Mouse (Mus musculus) left cerebral cortex, postnatal 14 days (tissue): Measurements from ENCODE around the gene Cit. TPM values are rescaled to one million over a fixed set of nuclear protein-coding genes. Genes with fewer than 3 reads are reported as not detected.

ENCODE experiments used
- DNase-seq, 2 experiments: peaks; one replicate each; pipeline ENCODE4 v3.0.0; 2021 to 2022; ENCODE audit warnings: low spot score in 2 of 2, mixed read lengths in 1 of 2
- intact Hi-C: fragments of 180-260 bp; cut with DNase I; formaldehyde crosslinking; loops from one replicate; pipeline ENCODE4 v1.15.1; 2025
- total RNA-seq, 2 experiments: library from RNA; stranded (reverse); gene quantifications; 2 replicates each; pipeline ENCODE4 v1.2.3; 2021

Gene Cit
- total RNA-seq, 2 experiments from 2014 or later: 149 to 175 TPM

DNA sequence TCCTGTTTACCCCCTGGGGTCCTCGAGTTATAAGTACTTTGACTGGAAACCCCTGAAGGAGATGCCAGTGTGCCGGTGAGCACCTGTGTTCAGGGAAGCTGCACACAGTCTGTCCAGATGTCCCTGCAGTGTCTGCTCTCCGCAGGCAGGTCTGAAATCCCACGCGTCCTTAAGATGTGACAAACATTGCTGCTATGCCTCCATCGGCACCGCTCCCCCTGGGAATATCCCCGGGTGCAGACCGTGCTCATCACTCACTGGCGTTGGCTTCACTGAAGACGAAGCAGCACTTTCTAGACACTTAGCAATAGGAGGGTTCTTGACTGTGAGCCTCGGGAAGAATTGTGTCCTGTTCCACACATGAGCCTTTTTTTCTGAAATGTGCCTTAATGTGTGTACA lies 142.2 kb downstream of the Cit start:
- no peak for DNase-seq
- intact Hi-C loops: no loop called here

DNA sequence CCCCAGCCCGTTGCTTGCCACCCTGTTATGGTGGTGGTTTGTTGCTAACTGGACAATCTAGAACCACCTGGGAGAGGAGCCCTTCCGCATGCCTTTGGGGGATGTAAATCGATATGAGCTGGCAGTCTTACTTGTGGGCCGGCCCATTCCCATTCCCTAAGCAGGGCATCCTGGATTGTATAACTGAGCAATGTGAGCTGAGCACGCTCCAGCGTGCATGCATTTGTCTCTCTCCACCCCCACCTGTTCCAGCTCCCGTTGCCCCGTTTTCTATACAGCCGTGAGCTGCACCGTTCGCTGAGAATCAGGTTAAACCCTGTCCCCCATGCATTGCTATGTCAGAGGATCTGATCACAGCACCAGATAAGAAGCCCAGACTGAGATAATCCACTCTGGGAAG lies 146.6 kb downstream of the Cit start:
- intact Hi-C loops: no loop called here
- DNase-seq: no peak

DNA sequence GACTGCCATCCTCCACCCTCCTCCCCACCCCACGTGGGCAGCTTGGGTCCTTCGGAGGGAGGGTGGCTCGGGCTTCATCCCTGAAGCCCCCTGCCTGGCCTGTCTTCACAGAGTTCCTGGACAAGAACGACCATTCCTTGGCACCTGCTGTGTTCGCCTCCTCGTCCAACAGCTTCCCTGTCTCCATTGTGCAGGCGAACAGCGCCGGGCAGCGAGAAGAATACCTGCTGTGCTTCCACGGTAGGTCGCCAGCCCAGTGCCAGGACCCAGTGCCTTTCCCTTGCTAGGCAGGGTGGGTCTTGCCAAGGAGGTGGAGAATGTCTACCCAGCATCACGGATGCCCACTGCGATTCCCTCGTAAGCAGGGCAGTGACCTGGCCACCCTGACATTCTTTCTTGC lies 149.0 kb downstream of the Cit start:
- no peak for DNase-seq
- intact Hi-C loops: no loop called here

DNA sequence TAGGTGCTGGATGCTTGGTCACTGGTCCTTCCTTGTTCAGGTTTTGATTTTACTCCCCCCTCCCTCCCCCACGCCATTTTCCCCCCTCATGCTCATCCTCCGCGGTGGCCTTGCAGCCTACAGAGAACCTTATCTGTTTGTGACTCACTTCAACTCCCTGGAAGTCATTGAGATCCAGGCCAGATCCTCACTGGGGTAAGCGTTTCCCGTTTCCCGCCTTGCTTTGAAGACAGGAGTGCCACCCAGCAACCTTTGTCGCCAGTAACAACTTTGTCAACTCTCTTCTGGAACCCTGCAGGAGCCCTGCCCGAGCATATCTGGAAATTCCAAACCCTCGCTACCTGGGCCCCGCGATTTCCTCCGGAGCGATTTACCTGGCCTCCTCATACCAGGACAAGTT lies 152.3 kb downstream of the Cit start:
- no peak for DNase-seq
- intact Hi-C loops: no loop called here

DNA sequence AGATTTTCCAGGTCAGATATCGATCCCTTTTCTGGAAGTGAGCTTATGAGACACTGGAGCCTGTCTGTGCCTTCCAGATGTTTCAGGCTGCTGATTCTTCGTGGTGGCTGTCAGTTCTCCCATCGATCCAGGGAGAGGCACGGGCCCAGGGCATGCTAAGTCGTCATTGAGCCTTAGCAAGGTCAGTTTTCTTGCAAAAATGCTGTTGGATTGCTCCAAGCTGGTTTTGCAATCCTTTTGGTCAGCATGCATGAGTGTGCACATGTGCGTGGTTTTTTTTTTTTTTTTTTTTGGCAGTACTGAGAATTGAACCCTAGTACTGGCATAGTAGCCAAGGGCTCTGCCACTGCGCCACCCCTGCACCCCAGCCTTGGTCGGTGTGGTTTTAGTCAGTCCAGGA lies 158.1 kb downstream of the Cit start:
- intact Hi-C loops: no loop called here
- DNase-seq: no peak

DNA sequence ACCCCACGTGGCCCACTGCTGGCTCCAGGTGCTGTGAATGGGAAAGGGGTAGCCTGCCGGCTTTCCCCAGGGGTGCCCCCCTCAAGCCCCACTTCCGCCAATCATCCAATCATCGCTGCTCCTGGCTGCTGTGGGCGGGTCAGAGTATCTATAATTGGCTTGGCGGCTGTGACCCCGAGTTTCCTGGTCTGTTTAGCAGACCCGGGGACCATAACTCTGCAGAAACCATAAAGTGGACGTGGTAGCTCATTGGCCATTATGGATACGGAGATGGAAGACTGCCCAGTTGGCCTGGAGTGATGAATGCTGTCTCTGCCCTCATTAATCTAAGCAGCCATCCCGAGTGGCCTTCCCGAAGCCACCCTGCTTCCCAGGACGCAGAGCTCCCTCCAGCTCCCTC lies 158.7 kb downstream of the Cit start:
- intact Hi-C loops: no loop called here
- no peak for DNase-seq

DNA sequence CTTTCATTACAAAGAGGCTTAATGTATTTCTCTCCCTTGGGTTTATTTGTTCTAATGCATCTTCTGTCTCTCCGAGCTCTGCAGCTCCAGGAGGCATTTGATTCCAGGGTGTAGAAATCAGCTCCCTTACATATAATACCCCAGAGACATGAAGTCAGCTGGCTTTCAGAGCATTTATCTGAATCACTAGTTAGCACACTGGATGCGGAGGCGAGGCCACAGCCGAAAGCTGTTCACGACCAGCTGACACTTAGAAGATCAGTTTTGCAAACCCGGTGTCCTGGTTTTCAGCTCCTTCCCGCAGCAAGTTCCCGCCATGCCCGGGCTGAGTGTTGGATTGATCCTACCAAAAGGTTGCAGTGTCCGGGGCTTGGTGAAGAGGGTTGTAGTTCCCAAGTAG lies 159.2 kb downstream of the Cit start:
- no peak for DNase-seq
- intact Hi-C loops: no loop called here

GRCm38 (mm10) chr5:116006324-116007099 lies 161.4 kb downstream of the Cit start:
- no peak for DNase-seq

GRCm38 (mm10) chr5:116007723-116008122 lies 162.6 kb downstream of the Cit start:
- intact Hi-C loops: no loop called here
- DNase-seq: no peak

More at GRCm38 (mm10) chr5:116006324-116007099, 161.4 kb downstream of the Cit start:
- intact Hi-C loops: no loop called here

DNA sequence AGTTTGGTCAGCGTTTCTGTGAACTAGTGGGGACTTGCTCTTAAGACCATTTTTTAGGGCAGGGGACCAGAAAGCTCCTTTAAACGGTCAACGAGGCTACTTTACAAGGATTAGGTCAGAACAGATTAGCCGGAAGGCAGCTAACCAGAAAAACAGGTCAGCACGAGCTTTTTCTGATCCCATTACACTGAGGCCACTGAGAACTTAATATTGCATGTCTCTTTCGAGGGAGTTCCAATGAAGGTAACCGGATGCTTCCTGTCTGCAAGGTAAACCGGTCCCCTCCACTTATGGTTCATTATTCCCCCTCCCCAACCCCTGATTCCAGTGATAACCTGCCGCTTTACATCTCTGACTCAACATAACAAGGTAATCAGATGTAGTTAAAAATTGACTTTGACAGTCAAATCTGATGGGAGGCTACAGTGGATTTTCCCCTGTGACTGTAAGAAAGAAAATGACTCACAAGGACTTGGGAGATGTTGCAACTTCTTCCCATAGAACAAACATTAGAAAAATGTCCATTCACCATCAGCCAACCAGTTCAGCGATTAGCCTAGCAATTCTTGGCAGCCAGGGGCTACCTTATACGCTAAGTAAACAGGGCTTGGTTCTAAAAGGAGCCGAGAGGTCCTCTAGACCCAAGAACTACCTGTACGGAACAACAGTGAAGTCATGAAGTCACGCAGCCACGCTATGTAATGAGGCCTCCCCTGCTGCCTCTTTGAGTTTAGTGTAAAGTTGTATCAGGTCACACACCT lies 164.2 kb downstream of the Cit start:
- intact Hi-C loops: no loop called here

GRCm38 (mm10) chr5:116009884-116010627 lies 165.0 kb downstream of the Cit start:
- intact Hi-C loops: no loop called here
- DNase-seq: no peak

More for the DNA sequence above, 164.2 kb downstream of the Cit start:
- DNase-seq: no peak

DNA sequence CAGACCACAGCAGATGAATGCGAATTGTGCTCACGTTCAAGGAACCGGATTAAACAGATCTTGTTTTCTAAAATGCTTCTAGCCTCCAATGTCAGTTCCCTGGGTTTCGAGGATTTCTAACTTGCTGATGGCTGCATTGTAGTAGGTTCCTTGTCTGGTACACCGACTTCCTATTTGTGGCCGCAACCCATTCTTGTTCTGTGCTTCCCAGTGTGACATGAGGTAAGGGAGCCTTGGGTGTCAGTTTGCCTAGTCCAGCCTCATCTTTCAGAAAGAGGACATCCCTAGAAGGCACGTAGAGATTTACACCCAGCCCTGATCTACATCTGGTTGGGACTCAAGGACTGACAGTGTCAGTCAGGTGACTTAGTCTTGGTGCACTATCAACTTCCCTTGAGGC lies 166.6 kb downstream of the Cit start:
- no peak for DNase-seq
- intact Hi-C loops: no loop called here

DNA sequence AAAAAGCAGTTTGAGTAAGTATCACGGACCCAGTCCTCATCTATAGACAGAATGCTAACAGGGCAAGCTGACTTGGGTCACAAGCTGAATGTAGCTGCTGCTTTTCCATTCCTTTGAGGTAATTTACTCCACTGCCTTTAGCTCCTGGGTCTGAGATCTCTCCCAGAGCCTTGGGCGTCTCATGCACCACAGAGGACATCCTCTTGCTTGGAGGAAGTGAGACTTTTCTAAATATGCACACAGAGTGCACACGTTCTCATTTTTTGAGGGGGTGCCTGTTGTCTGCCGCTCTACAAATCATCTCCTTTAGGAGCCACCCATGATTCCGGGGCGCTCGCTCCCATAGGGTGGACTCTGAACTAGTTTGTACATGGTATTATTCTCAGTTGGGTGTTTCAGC lies 167.4 kb downstream of the Cit start:
- no peak for DNase-seq
- intact Hi-C loops: no loop called here

- DNase-seq: no peak
- intact Hi-C loops: no loop called here
Measured at GRCm38 (mm10) chr5:116013821-116014220, 168.7 kb downstream of the Cit start.

DNA sequence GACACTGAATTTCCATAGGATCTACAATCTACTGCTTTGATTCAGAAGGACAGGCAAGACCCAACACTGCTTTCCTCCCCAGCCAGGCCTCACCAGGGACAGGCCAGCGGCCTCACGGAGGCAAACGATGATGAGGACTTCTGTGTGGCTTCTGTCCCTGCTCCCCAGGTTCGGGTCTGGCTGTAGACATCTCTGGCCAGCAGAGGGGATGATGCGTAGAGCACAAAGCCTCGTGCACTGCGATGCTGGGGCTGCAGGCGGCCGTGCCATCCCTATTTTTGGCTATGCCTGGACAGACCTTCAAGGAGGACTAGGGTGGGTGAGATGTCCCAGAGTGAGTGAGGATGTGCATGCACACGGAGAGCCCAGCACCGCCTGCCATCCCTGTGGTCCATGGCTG lies 169.2 kb downstream of the Cit start:
- DNase-seq: no peak
- intact Hi-C loops: no loop called here

- peak in 1 of 2 experiments; percentile 62 for DNase-seq
- intact Hi-C loops: no loop called here
Measured at GRCm38 (mm10) chr5:116016542-116016941, 171.5 kb downstream of the Cit start.

GRCm38 (mm10) chr5:116017391-116017790 lies 172.3 kb downstream of the Cit start:
- intact Hi-C loops: no loop called here
- no peak for DNase-seq

GRCm38 (mm10) chr5:116018196-116018595 lies 173.1 kb downstream of the Cit start:
- intact Hi-C loops: no loop called here
- no peak for DNase-seq

DNA sequence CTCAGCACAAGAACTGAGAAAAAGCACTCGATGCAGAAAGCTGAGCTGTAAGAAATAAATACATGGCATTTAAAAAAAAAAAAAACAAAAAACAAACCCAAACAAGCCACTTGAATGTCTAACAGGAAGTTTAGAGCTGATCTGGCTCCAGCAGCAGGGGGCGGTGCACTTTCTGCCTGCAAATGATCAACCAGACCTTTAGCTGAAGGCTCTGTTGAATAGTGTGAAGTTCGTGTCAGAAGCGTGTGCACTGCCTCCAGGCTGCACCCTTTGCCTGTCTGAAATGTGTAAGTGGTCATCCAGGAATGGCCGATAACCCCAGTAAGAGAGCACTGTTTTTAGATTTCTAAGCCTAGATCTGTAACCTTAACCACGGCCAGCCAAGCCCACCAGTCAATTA lies 173.7 kb downstream of the Cit start:
- no peak for DNase-seq
- intact Hi-C loops: no loop called here

GRCm38 (mm10) chr5:116019371-116019770 lies 174.3 kb downstream of the Cit start:
- intact Hi-C loops: no loop called here
- no peak for DNase-seq
